Mouse (Mus musculus): ENCODE data around the gene Mettl2. TPM values are rescaled to one million over a fixed set of nuclear protein-coding genes. Genes with fewer than 3 reads are reported as not detected.
A peak's percentile ranks its signal among the peaks of the same experiment; 100 is the strongest.
"Not testable (repeated sequence)": the region's sequence is repeated elsewhere in the genome, so short reads cannot be mapped to it uniquely, and the experiment has no call there.

Gene Mettl2
- total RNA-seq (2014; rRNA removed) (26.8 and 38.1 TPM in 2 replicates), polyA plus RNA-seq (2015; fragmentation: Nextera tagmentation; extraction: Ambion mirVana) (25.2 and 31.6 TPM in 2 replicates)

- peak within 1 kb of the TSS; percentile 89 for H3K4me2 ChIP-seq (ENCODE audit: low read depth)
- WGBS, result 2% methylated on average over 23 of the region's 38 CpGs
These were observed at the start of gene Mettl2 for GRCm38 (mm10) chr11:105125735-105126519. Mettl2 (plus strand) TSS chr11:105126425.

DNA sequence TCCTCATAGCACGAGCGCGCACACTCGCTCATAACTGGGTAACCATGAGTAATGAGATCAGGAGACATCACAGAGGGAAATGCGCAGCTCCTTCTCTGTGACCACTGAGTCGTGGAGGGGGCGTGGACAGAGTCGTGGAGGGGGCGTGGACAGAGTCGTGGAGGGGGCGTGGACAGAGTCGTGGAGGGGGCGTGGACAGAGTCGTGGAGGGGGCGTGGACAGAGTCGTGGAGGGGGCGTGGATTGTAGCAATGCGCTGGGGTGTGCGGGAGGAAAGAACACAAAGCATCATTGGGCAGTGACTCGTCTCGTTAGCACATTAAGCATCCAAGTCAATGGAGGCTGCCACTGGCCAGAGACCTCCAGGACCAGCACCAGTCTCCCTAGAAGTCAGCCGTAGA is 13.8 kb upstream of the Mettl2 start:
- DNase-seq; H3K4me2 ChIP-seq (ENCODE audit: low read depth); H3K36me3 ChIP-seq (ENCODE audit: insufficient read depth); ATAC-seq; H3K4me3 ChIP-seq (ENCODE audit: low read depth, low read length); H3K4me1 ChIP-seq (ENCODE audit: insufficient read depth); H3K27me3 ChIP-seq (ENCODE audit: insufficient read depth, low read length); H3K27ac ChIP-seq (ENCODE audit: low read depth, low read length); H3K9me3 ChIP-seq (ENCODE audit: low read length); H3K9ac ChIP-seq: not testable (repeated sequence)
- WGBS, result 78% methylated on average over 20 of the region's 22 CpGs

More at GRCm38 (mm10) chr11:105125735-105126519, at the start of gene Mettl2:
- Histone ChIP-seq H3K9ac (peak within 1 kb of the TSS; percentile 69), H3K27ac (ENCODE audit: low read depth, low read length) (peak within 1 kb of the TSS; percentile 84), H3K27me3 (ENCODE audit: insufficient read depth, low read length) (no peaks in the 10 kb centered on the region), H3K36me3 (ENCODE audit: insufficient read depth) (peaks cover 11% of the 10 kb centered on the region; the same call in 1 of the 2 replicates), H3K9me3 (ENCODE audit: low read length) (no peaks in the 10 kb centered on the region), H3K4me3 (ENCODE audit: low read depth, low read length) (peak within 1 kb of the TSS; percentile 94), H3K4me1 (ENCODE audit: insufficient read depth) (peaks cover 10% of the 10 kb centered on the region; the same call in 1 of the 2 replicates)
- ATAC-seq (peak; percentile 96), DNase-seq (peak; percentile 93)
- peak; percentile 86 for TF ChIP-seq CTCF (IDR thresholded peaks at IDR 0.05; ENCODE audit: low read depth)

DNA sequence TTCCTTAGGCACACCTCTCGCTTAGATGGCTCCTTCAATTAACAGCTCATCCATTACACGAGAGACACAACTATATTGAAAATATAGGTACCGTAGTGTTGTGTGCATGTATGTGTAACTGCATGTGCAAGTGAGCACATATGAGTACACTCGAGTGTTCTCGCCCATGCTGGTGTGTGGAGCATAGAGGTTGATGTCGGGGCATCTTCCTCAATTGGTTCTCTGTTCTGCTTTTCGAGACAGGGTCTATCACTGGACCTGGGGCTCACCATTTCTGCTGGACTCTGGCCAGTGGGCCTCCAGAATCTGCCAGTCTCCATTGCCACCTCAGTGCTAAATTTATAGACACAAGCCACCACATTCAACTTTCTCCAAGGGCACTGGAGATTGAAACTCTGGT is 8.4 kb upstream of the Mettl2 start:
- H3K36me3 ChIP-seq (ENCODE audit: insufficient read depth), result no peaks in the 10 kb centered on the region

GRCm38 (mm10) chr11:105120551-105121061 is 5.6 kb upstream of the Mettl2 start:
- no peak for TF ChIP-seq CTCF (IDR thresholded peaks at IDR 0.05; ENCODE audit: low read depth)
- 19% methylated on average over 4 of the region's 4 CpGs for WGBS
- ATAC-seq, result no peak

More for the DNA sequence above, 8.4 kb upstream of the Mettl2 start:
- H3K4me1 ChIP-seq (ENCODE audit: insufficient read depth), result no peaks in the 10 kb centered on the region
- no peaks in the 10 kb centered on the region for H3K9me3 ChIP-seq (ENCODE audit: low read length)
- no peak overlapping the region for H3K9ac ChIP-seq
- ATAC-seq, result no peak
- no peak for DNase-seq
- no peaks in the 10 kb centered on the region for H3K27me3 ChIP-seq (ENCODE audit: insufficient read depth, low read length)
- no peak overlapping the region for H3K4me3 ChIP-seq (ENCODE audit: low read depth, low read length)
- H3K27ac ChIP-seq (ENCODE audit: low read depth, low read length), result no peak overlapping the region
- WGBS, result 88% methylated on average over 7 of the region's 7 CpGs
- no peak for TF ChIP-seq CTCF (IDR thresholded peaks at IDR 0.05; ENCODE audit: low read depth)
- H3K4me2 ChIP-seq (ENCODE audit: low read depth), result no peak overlapping the region

GRCm38 (mm10) chr11:105121792-105122191 is 4.4 kb upstream of the Mettl2 start:
- not testable (repeated sequence) for H3K36me3 ChIP-seq (ENCODE audit: insufficient read depth); H3K27me3 ChIP-seq (ENCODE audit: insufficient read depth, low read length); H3K9me3 ChIP-seq (ENCODE audit: low read length); H3K9ac ChIP-seq; H3K27ac ChIP-seq (ENCODE audit: low read depth, low read length); H3K4me3 ChIP-seq (ENCODE audit: low read depth, low read length); H3K4me2 ChIP-seq (ENCODE audit: low read depth); H3K4me1 ChIP-seq (ENCODE audit: insufficient read depth); DNase-seq; ATAC-seq
- 73% methylated on average over 5 of the region's 5 CpGs for WGBS

More at GRCm38 (mm10) chr11:105120551-105121061, 5.6 kb upstream of the Mettl2 start:
- no peak overlapping the region for H3K4me3 ChIP-seq (ENCODE audit: low read depth, low read length)
- H3K4me2 ChIP-seq (ENCODE audit: low read depth), result no peak overlapping the region
- no peaks in the 10 kb centered on the region for H3K9me3 ChIP-seq (ENCODE audit: low read length)
- no peak for DNase-seq
- no peaks in the 10 kb centered on the region for H3K4me1 ChIP-seq (ENCODE audit: insufficient read depth)
- no peaks in the 10 kb centered on the region for H3K27me3 ChIP-seq (ENCODE audit: insufficient read depth, low read length)
- no peak overlapping the region for H3K27ac ChIP-seq (ENCODE audit: low read depth, low read length)
- H3K36me3 ChIP-seq (ENCODE audit: insufficient read depth), result no peaks in the 10 kb centered on the region
- no peak overlapping the region for H3K9ac ChIP-seq

GRCm38 (mm10) chr11:105123986-105124385 is 2.2 kb upstream of the Mettl2 start:
- peak; percentile 68 for TF ChIP-seq CTCF (IDR thresholded peaks at IDR 0.05; ENCODE audit: low read depth)
- no peaks in the 10 kb centered on the region for H3K9me3 ChIP-seq (ENCODE audit: low read length)
- no peak overlapping the region for H3K27ac ChIP-seq (ENCODE audit: low read depth, low read length)
- WGBS, result 2% methylated on average over 9 of the region's 9 CpGs
- H3K4me1 ChIP-seq (ENCODE audit: insufficient read depth), result peaks cover 10% of the 10 kb centered on the region; the same call in 1 of the 2 replicates
- no peak overlapping the region for H3K9ac ChIP-seq
- no peaks in the 10 kb centered on the region for H3K36me3 ChIP-seq (ENCODE audit: insufficient read depth)
- H3K4me3 ChIP-seq (ENCODE audit: low read depth, low read length), result no peak overlapping the region
- H3K27me3 ChIP-seq (ENCODE audit: insufficient read depth, low read length), result no peaks in the 10 kb centered on the region
- no peak overlapping the region for H3K4me2 ChIP-seq (ENCODE audit: low read depth)
- ATAC-seq (no peak), DNase-seq (peak; percentile 53)

GRCm38 (mm10) chr11:105126520-105127029 is 350 bp downstream of the Mettl2 start:
- no peak for TF ChIP-seq CTCF (IDR thresholded peaks at IDR 0.05; ENCODE audit: low read depth)
- ATAC-seq (peak; percentile 3; the same call in 1 of the 2 replicates), DNase-seq (no peak)
- Histone ChIP-seq H3K4me1 (ENCODE audit: insufficient read depth) (peaks cover 10% of the 10 kb centered on the region; the same call in 1 of the 2 replicates), H3K9me3 (ENCODE audit: low read length) (no peaks in the 10 kb centered on the region), H3K4me2 (ENCODE audit: low read depth) (peak overlapping the region; percentile 89), H3K4me3 (ENCODE audit: low read depth, low read length) (peak overlapping the region; percentile 94), H3K27ac (ENCODE audit: low read depth, low read length) (peak overlapping the region; percentile 21; the same call in 1 of the 2 replicates), H3K27me3 (ENCODE audit: insufficient read depth, low read length) (no peaks in the 10 kb centered on the region), H3K36me3 (ENCODE audit: insufficient read depth) (peaks cover 16% of the 10 kb centered on the region), H3K9ac (peak overlapping the region; percentile 69)
- 1% methylated on average over 49 of the region's 49 CpGs for WGBS
